Mouse (Mus musculus) thymus, adult 2 months (tissue): ENCODE measurements around the gene Mboat2.

Experiments used
- CTCF ChIP-seq: fragments of 200-500 bp; IDR thresholded peaks from 2 replicates; pipeline ENCODE4 v1.5.1; 2012; ENCODE audit warnings: mild to moderate bottlenecking, control low read depth, low read length, moderate library complexity, borderline replicate concordance; ENCODE audit not compliant: control insufficient read depth, poor library complexity, insufficient read depth; ENCODE audit errors: extremely low read depth
- POLR2A ChIP-seq: fragments of 200-500 bp; IDR thresholded peaks from 2 replicates; pipeline ENCODE4 v1.6.1; 2012; ENCODE audit warnings: mild to moderate bottlenecking, low read length, control low read depth, moderate library complexity; ENCODE audit not compliant: control insufficient read depth, poor library complexity, insufficient read depth; ENCODE audit errors: extremely low read depth

- no peak for TF ChIP-seq CTCF
- no peak for TF ChIP-seq POLR2A
Observed at GRCm38 (mm10) chr12:24848107-24848506, 17.4 kb downstream of the Mboat2 start.
